Mouse (Mus musculus) central nervous system, embryonic 14 days (tissue): ENCODE data around the gene Treh. TPM values are rescaled to one million over a fixed set of nuclear protein-coding genes. Genes with fewer than 3 reads are reported as not detected.

Experiments
- polyA plus RNA-seq: library from polyadenylated mRNA; depleted of rRNA; stranded (reverse); fragments of >200 nt; gene quantifications from 2 replicates; pipeline ENCODE4 v1.2.3, GENCODE M21; 2012; rRNA removed

Gene Treh
- polyA plus RNA-seq, result not detected in 2 replicates

GRCm38 (mm10) chr9:44673005-44673404 lies at the start of gene Treh:
Gene Treh (plus strand): TSS chr9:44673233.

DNA sequence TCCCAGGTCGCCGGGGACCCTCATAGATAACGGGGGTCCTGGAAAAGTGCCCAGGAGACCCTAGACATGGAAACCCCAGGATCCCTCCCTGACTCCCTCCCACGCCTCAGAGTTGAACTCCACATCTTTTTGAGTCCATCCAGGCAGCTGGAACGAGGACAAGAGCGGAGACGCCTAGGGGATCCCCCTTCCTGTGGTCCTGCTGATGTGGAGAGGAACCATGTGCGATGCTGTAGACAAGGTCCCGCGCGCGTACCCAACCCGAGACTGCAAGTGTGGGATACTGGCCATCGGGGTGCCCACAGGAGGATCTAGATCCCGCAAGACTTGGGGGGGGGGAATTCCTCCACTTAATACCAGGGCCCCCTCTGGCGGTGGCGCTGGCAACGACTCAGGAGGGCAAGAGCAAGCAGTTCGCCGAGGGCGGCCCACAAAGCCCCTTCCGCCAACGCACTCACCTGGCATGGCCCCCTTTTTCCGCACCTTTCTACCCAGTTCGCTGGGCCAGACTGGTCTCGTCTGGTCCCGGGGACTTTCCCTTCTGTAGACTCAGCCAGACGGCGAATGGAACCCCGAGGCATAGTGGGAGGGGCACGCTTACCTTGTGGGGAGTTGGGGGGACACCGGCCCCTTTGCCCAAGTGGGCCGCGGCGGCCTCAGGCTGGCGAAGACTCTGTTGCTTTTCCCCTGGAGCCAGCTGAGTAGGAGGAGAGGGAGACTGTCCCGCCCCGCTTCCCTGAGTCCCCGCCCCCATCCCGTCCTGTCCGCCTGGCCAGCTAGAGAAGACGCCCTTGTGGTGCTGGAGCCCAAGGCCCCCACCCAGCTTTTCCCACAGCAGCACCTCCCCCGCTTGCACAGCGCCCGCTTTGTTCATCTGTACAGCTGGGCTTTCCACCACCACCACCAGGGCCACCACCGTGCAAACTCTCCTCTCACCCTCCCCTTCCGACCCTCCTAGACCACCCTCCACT lies 61.8 kb downstream of the Treh start, which contains the start of gene Phldb1:
Phldb1 (minus strand) TSS at position 675 of the 971 bp plus-strand sequence.

Other genes with a start within 250 kb of the Treh start
- not detected in 2 replicates for gene Foxr1, start 232.1 kb upstream of the Treh start, polyA plus RNA-seq
- gene Upk2, start 218.3 kb upstream of the Treh start, polyA plus RNA-seq, result 0.43 TPM in 1 of 2 replicates, not detected in the other
- gene Bcl9l, start 190.4 kb upstream of the Treh start, polyA plus RNA-seq, result 18.8 and 23.9 TPM in 2 replicates
- 0.04 TPM in 2 replicates for gene Cxcr5, start 111.4 kb upstream of the Treh start, polyA plus RNA-seq
- gene Ddx6, start 68.3 kb upstream of the Treh start, polyA plus RNA-seq, result 49.3 and 55.0 TPM in 2 replicates
- 140 and 145 TPM in 2 replicates for gene Phldb1, start 62.0 kb downstream of the Treh start, polyA plus RNA-seq
- 76.7 and 85.0 TPM in 2 replicates for gene Arcn1, start 94.6 kb downstream of the Treh start, polyA plus RNA-seq
- 142 and 154 TPM in 2 replicates for gene Ift46, start 94.7 kb downstream of the Treh start, polyA plus RNA-seq
- 20.3 and 22.4 TPM in 2 replicates for gene Tmem25, start 126.1 kb downstream of the Treh start, polyA plus RNA-seq
- gene Ttc36, start 129.8 kb downstream of the Treh start, polyA plus RNA-seq, result 0.71 and 1.3 TPM in 2 replicates
- gene Kmt2a, start 208.1 kb downstream of the Treh start, polyA plus RNA-seq, result 27.3 and 27.4 TPM in 2 replicates
- 681 and 765 TPM in 2 replicates for gene Atp5l, start 247.5 kb downstream of the Treh start, polyA plus RNA-seq